Mouse (Mus musculus) embryonic facial prominence, embryonic 10.5 days (tissue): Measurements from ENCODE around the gene Dlx4. TPM values are rescaled to one million over a fixed set of nuclear protein-coding genes. Genes with fewer than 3 reads are reported as not detected.

Experiments used
- DNase-seq: peaks from one replicate; pipeline ENCODE4 v3.0.0-alpha.2; 2017; ENCODE audit warnings: low spot score
- H3K27ac ChIP-seq: fragments of 300-500 bp; sonication (generic); replicated peaks from 2 replicates; pipeline ENCODE4 v1.5.1; 2016; ENCODE audit warnings: mild to moderate bottlenecking
- H3K27me3 ChIP-seq: fragments of 300-500 bp; sonication (generic); replicated peaks from 2 replicates; pipeline ENCODE4 v1.6.1; 2016; ENCODE audit warnings: low read depth, mild to moderate bottlenecking; ENCODE audit not compliant: poor library complexity, severe bottlenecking
- H3K36me3 ChIP-seq: fragments of 300-500 bp; sonication (generic); replicated peaks from 2 replicates; pipeline ENCODE4 v1.6.1; 2016; ENCODE audit warnings: mild to moderate bottlenecking, moderate library complexity
- H3K4me1 ChIP-seq: fragments of 300-500 bp; sonication (generic); 2 replicates; pipeline ENCODE4 v1.6.1; 2016
- H3K4me3 ChIP-seq: fragments of 300-500 bp; sonication (generic); 2 replicates; pipeline ENCODE4 v1.5.1; 2016; ENCODE audit warnings: mild to moderate bottlenecking, moderate library complexity
- H3K9me3 ChIP-seq: fragments of 300-500 bp; sonication (generic); 2 replicates; pipeline ENCODE4 v1.6.1; 2016; ENCODE audit warnings: mild to moderate bottlenecking
- WGBS: fragments of 180-500 bp; shearing (Covaris S2); methylation state at CpG from one replicate; pipeline ENCODE4 v1.1.7; 2016; 5-methylcytosine and 5-hydroxymethylcytosine counted together
- polyA plus RNA-seq: library from polyadenylated mRNA; unstranded; fragments of >200 nt; fragmentation: Nextera tagmentation; extraction: Ambion mirVana; gene quantifications from 2 replicates; pipeline ENCODE4 v1.2.1, GENCODE M21; 2016

The Dlx4 gene
- polyA plus RNA-seq, 1 experiment from 2014 or later = 4.3 TPM

GRCm38 (mm10) chr11:95137281-95137680, 8.8 kb downstream of the Dlx4 start:
- 9% methylated on average over 6 of the region's 6 CpGs for WGBS
- H3K27me3 ChIP-seq = peaks cover 74% of the 10 kb centered on the region
- H3K36me3 ChIP-seq = no peaks in the 10 kb centered on the region
- peak; percentile 81 for DNase-seq
- peaks cover 71% of the 10 kb centered on the region for H3K4me1 ChIP-seq
- H3K27ac ChIP-seq = 0 out of 2 replicates have a peak overlapping the region, but pooled peaks have one; percentile 55
- no peak overlapping the region for H3K4me3 ChIP-seq
- H3K9me3 ChIP-seq = no peaks in the 10 kb centered on the region

- Histone ChIP-seq H3K36me3 (no peaks in the 10 kb centered on the region), H3K27ac (no peak overlapping the region), H3K4me3 (no peak overlapping the region), H3K9me3 (no peaks in the 10 kb centered on the region), H3K27me3 (peaks cover 61% of the 10 kb centered on the region), H3K4me1 (peaks cover 73% of the 10 kb centered on the region)
- no peak for DNase-seq
- 77% methylated on average over 6 of the region's 6 CpGs for WGBS
Observed at GRCm38 (mm10) chr11:95133321-95133720, 12.7 kb downstream of the Dlx4 start.

GRCm38 (mm10) chr11:95130668-95131252, 15.3 kb downstream of the Dlx4 start:
- Histone ChIP-seq H3K36me3 (no peaks in the 10 kb centered on the region), H3K4me1 (peaks cover 66% of the 10 kb centered on the region), H3K27ac (peak overlapping the region; percentile 57), H3K4me3 (no peak overlapping the region), H3K27me3 (peaks cover 56% of the 10 kb centered on the region), H3K9me3 (no peaks in the 10 kb centered on the region)
- DNase-seq = no peak
- 76% methylated on average over 17 of the region's 17 CpGs for WGBS

GRCm38 (mm10) chr11:95128359-95128758, 17.7 kb downstream of the Dlx4 start:
- H3K4me1 ChIP-seq = peaks cover 66% of the 10 kb centered on the region
- H3K36me3 ChIP-seq = peaks cover 9% of the 10 kb centered on the region
- H3K27ac ChIP-seq = no peak overlapping the region; the same call in 1 of the 2 replicates
- 71% methylated on average over 11 of the region's 11 CpGs for WGBS
- no peak overlapping the region for H3K4me3 ChIP-seq
- H3K27me3 ChIP-seq = peaks cover 71% of the 10 kb centered on the region
- no peaks in the 10 kb centered on the region for H3K9me3 ChIP-seq
- DNase-seq = no peak

GRCm38 (mm10) chr11:95126272-95127245, 19.5 kb downstream of the Dlx4 start:
- Histone ChIP-seq H3K27ac (peak overlapping the region; percentile 76), H3K9me3 (no peaks in the 10 kb centered on the region), H3K4me1 (peaks cover 77% of the 10 kb centered on the region), H3K4me3 (peak overlapping the region; percentile 44), H3K27me3 (peaks cover 89% of the 10 kb centered on the region), H3K36me3 (peaks cover 19% of the 10 kb centered on the region)
- 2% methylated on average over 20 of the region's 20 CpGs for WGBS
- peak; percentile 75 for DNase-seq

GRCm38 (mm10) chr11:95125366-95125948, 20.6 kb downstream of the Dlx4 start:
- Histone ChIP-seq H3K4me1 (peaks cover 80% of the 10 kb centered on the region), H3K4me3 (peak overlapping the region; percentile 8), H3K27me3 (peaks cover 95% of the 10 kb centered on the region), H3K9me3 (no peaks in the 10 kb centered on the region), H3K27ac (peak overlapping the region; percentile 52), H3K36me3 (peaks cover 19% of the 10 kb centered on the region)
- WGBS = 27% methylated on average over 7 of the region's 7 CpGs
- no peak for DNase-seq

GRCm38 (mm10) chr11:95122100-95122489, 24.0 kb downstream of the Dlx4 start:
- H3K36me3 ChIP-seq = peaks cover 19% of the 10 kb centered on the region
- H3K27me3 ChIP-seq = peaks cover 99% of the 10 kb centered on the region
- no peaks in the 10 kb centered on the region for H3K9me3 ChIP-seq
- H3K27ac ChIP-seq = peak overlapping the region; percentile 84
- H3K4me1 ChIP-seq = peaks cover 76% of the 10 kb centered on the region
- no peak for DNase-seq
- WGBS = 20% methylated on average over 6 of the region's 6 CpGs
- peak overlapping the region; percentile 67 for H3K4me3 ChIP-seq

- under 1% methylated on average over 63 of the region's 63 CpGs for WGBS
- peaks cover 94% of the 10 kb centered on the region for H3K27me3 ChIP-seq
- peak overlapping the region; percentile 67 for H3K4me3 ChIP-seq
- H3K27ac ChIP-seq = peak overlapping the region; percentile 84
- peaks cover 70% of the 10 kb centered on the region for H3K4me1 ChIP-seq
- DNase-seq = peak; percentile 62
- no peaks in the 10 kb centered on the region for H3K9me3 ChIP-seq
- peaks cover 19% of the 10 kb centered on the region for H3K36me3 ChIP-seq
Observed at GRCm38 (mm10) chr11:95121161-95122099, 24.6 kb downstream of the Dlx4 start.

- H3K36me3 ChIP-seq = peaks cover 19% of the 10 kb centered on the region
- no peaks in the 10 kb centered on the region for H3K9me3 ChIP-seq
- WGBS = 1% methylated on average over 21 of the region's 21 CpGs
- peaks cover 86% of the 10 kb centered on the region for H3K27me3 ChIP-seq
- no peak for DNase-seq
- peak overlapping the region; percentile 67 for H3K4me3 ChIP-seq
- peaks cover 62% of the 10 kb centered on the region for H3K4me1 ChIP-seq
- peak overlapping the region; percentile 84 for H3K27ac ChIP-seq
Observed at GRCm38 (mm10) chr11:95120633-95121020, 25.4 kb downstream of the Dlx4 start.

- peak; percentile 90 for DNase-seq
- Histone ChIP-seq H3K9me3 (no peaks in the 10 kb centered on the region), H3K36me3 (peaks cover 19% of the 10 kb centered on the region), H3K4me3 (peak within 1 kb of the TSS; percentile 67), H3K27me3 (peaks cover 81% of the 10 kb centered on the region), H3K4me1 (peaks cover 57% of the 10 kb centered on the region), H3K27ac (peak within 1 kb of the TSS; percentile 84)
- WGBS = under 1% methylated on average over 55 of the region's 55 CpGs
Observed at GRCm38 (mm10) chr11:95119990-95120632, 26.0 kb downstream of the Dlx4 start, which contains the start of gene Dlx3. Gene Dlx3, plus strand, starts transcription at chr11:95120119.

GRCm38 (mm10) chr11:95118505-95118904, 27.6 kb downstream of the Dlx4 start:
- no peaks in the 10 kb centered on the region for H3K9me3 ChIP-seq
- no peak overlapping the region for H3K27ac ChIP-seq
- 3% methylated on average over 8 of the region's 8 CpGs for WGBS
- peak; percentile 82 for DNase-seq
- H3K4me1 ChIP-seq = peaks cover 44% of the 10 kb centered on the region
- peak overlapping the region; percentile 36 for H3K4me3 ChIP-seq
- peaks cover 65% of the 10 kb centered on the region for H3K27me3 ChIP-seq
- H3K36me3 ChIP-seq = peaks cover 12% of the 10 kb centered on the region
